Mouse (Mus musculus) forebrain, embryonic 13.5 days (tissue): ENCODE data around the gene Gm45208. TPM values are rescaled to one million over a fixed set of nuclear protein-coding genes. Genes with fewer than 3 reads are reported as not detected.

Experiments used
- ATAC-seq: fragments of 200-750 bp; cut with Nextera tagmentation; 2 replicates; pipeline ENCODE4 v1.8.0; 2017
- H3K27ac ChIP-seq: fragments of 300-500 bp; sonication (generic); 2 replicates; pipeline ENCODE4 v1.5.1; 2015; ENCODE audit warnings: inconsistent platforms, mild to moderate bottlenecking, moderate library complexity
- H3K27me3 ChIP-seq: fragments of 300-500 bp; sonication (generic); 2 replicates; pipeline ENCODE4 v1.6.1; 2015; ENCODE audit warnings: mild to moderate bottlenecking, inconsistent platforms
- H3K36me3 ChIP-seq: fragments of 300-500 bp; sonication (generic); 2 replicates; pipeline ENCODE4 v1.6.1; 2015; ENCODE audit warnings: mild to moderate bottlenecking, inconsistent platforms; ENCODE audit not compliant: poor library complexity, severe bottlenecking
- H3K4me1 ChIP-seq: fragments of 300-500 bp; sonication (generic); 2 replicates; pipeline ENCODE4 v1.6.1; 2015; ENCODE audit warnings: inconsistent platforms
- H3K4me2 ChIP-seq: fragments of 300-500 bp; sonication (generic); 2 replicates; pipeline ENCODE4 v1.6.1; 2015; ENCODE audit warnings: inconsistent platforms, mild to moderate bottlenecking, moderate library complexity
- H3K4me3 ChIP-seq: fragments of 300-500 bp; sonication (generic); 2 replicates; pipeline ENCODE4 v1.5.1; 2015; ENCODE audit warnings: mild to moderate bottlenecking, inconsistent platforms
- H3K9ac ChIP-seq: fragments of 300-500 bp; sonication (generic); 2 replicates; pipeline ENCODE4 v1.6.1; 2015; ENCODE audit warnings: mild to moderate bottlenecking, inconsistent platforms
- H3K9me3 ChIP-seq: fragments of 300-500 bp; sonication (generic); replicated peaks from 2 replicates; pipeline ENCODE4 v1.6.1; 2016; ENCODE audit warnings: inconsistent platforms
- WGBS: fragments of 180-500 bp; shearing (Covaris S2); methylation state at CpG from one replicate; pipeline ENCODE4 v1.1.7; 2015; 5-methylcytosine and 5-hydroxymethylcytosine counted together
- polyA plus RNA-seq: library from polyadenylated mRNA; unstranded; fragments of >200 nt; fragmentation: Nextera tagmentation; extraction: Ambion mirVana; gene quantifications from 2 replicates; pipeline ENCODE4 v1.2.1, GENCODE M21; 2015

The Gm45208 gene
- 0.53 and 0.67 TPM in 2 replicates for polyA plus RNA-seq

DNA sequence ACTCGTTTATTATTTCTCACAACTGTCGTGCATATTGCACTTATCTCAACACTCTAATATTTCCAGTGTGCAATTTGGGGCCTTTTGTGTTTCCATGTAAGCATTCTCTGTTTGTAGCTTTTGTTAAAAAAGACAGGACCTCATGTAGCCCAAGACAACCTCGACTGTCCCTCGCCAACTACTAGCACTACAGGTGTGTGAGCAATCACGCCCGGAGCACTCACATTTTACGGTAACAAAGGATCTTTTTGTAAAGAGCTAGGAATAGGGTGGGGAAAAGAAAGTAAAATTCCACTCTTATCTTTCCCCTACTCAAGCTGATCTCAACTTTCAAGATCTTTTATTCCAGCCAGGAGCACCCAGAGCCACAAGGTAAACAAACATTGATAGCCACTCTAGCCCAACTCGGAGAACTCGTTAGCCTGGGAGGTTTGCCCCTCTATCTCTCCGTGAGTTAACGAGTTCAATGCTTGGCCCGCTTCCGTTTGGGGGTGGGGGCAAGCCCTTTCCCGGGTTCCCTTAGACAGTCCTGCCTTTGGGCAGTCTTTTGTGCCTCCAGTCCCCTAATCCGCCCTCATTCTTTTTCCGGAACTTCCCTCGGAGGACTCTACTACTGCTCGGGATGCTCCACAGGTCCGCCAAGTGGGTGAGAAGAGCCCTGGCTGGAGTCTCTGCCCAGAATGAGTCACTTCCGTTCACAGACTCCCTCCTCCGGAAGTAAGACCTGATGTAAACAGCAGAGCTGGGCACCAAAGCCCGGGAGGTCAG lies at the start of gene Gm45208:
Gm45208 (plus strand) TSS at position 732 of the 768 bp plus-strand sequence.
- no peaks in the 10 kb centered on the region for H3K27me3 ChIP-seq
- H3K4me2 ChIP-seq = peak within 1 kb of the TSS; percentile 64

DNA sequence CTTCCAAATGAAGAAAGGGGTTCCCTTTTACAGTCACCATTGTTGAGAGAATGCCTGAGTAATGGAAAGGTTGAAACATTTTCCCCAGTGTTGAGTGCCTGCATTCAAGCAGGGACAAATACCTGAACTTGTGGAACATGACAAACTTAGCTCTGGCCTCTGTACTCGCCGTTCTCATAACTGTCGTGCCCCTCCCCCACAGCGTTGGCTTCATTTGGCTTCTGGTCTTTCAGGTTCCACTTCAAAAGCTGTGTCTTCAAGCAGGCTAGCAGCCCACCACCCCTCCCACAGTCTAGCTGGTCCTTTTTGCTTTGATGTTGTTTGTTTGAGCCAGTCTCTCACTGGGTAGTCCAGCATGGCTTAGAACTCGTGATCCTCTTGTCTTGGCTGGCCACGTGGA lies 49.3 kb upstream of the Gm45208 start:
- H3K4me1 ChIP-seq = no peaks in the 10 kb centered on the region
- ATAC-seq = no peak
- no peaks in the 10 kb centered on the region; the same call in none of the 2 replicates for H3K9me3 ChIP-seq
- no peak overlapping the region for H3K9ac ChIP-seq
- H3K4me2 ChIP-seq = no peak overlapping the region
- no peak overlapping the region for H3K4me3 ChIP-seq
- H3K27ac ChIP-seq = no peak overlapping the region
- no peaks in the 10 kb centered on the region for H3K36me3 ChIP-seq
- H3K27me3 ChIP-seq = no peaks in the 10 kb centered on the region
- 66% methylated on average over 6 of the region's 6 CpGs for whole genome bisulfite sequencing

More for the DNA sequence above, at the start of gene Gm45208:
- peak; percentile 90 for ATAC-seq
- H3K9ac ChIP-seq = peak within 1 kb of the TSS; percentile 62
- H3K27ac ChIP-seq = peak within 1 kb of the TSS; percentile 86
- no peaks in the 10 kb centered on the region for H3K9me3 ChIP-seq
- peaks cover 6% of the 10 kb centered on the region; the same call in 1 of the 2 replicates for H3K4me1 ChIP-seq
- 20% methylated on average over 22 of the region's 22 CpGs for WGBS
- H3K4me3 ChIP-seq = peak within 1 kb of the TSS; percentile 59
- H3K36me3 ChIP-seq = peaks cover 12% of the 10 kb centered on the region

DNA sequence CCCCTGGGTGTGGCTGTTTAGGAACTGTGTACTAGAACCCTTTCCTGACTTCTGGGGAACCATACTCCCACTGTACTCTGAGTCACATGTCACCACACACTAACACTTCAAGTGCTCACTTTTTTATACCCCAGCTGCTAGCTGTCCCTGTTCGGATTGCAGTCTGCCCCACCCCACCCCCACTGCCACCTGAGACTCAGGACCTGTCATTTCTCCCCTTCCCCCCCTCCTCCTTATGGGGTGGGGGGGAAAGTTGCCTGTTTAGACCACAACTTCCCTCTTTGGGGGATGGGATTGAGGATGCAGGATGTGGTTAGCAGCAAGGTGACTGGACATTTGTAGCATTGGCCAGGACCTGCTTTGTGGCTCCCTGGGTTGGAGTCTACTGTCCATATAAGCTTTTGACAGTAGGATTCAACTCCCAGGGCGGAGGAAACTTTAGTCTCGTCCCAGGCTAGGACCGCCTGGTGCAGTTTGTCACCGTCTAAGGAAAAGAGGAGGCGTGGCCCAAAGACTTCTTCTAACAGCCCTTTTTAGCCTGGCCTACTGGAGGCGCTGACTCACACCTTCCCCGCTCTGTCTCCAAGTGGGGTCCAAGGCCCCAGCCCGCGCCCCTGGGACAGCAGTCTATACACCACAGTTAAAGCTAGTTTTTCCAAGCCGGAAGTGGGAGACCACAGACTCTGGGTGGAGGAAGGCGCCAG lies 48.3 kb upstream of the Gm45208 start:
- H3K9me3 ChIP-seq = no peaks in the 10 kb centered on the region; the same call in none of the 2 replicates
- H3K4me2 ChIP-seq = peak overlapping the region; percentile 47; the same call in 1 of the 2 replicates
- H3K27me3 ChIP-seq = no peaks in the 10 kb centered on the region
- H3K27ac ChIP-seq = no peak overlapping the region
- no peak for ATAC-seq
- 54% methylated on average over 12 of the region's 12 CpGs for WGBS
- no peaks in the 10 kb centered on the region for H3K4me1 ChIP-seq
- no peaks in the 10 kb centered on the region for H3K36me3 ChIP-seq
- H3K9ac ChIP-seq = no peak overlapping the region
- H3K4me3 ChIP-seq = no peak overlapping the region

- ATAC-seq = peak; percentile 34; the same call in 1 of the 2 replicates
- H3K36me3 ChIP-seq = no peaks in the 10 kb centered on the region
- no peak overlapping the region for H3K27ac ChIP-seq
- H3K4me2 ChIP-seq = peak overlapping the region; percentile 47
- H3K9ac ChIP-seq = no peak overlapping the region
- H3K4me1 ChIP-seq = no peaks in the 10 kb centered on the region
- H3K4me3 ChIP-seq = peak overlapping the region; percentile 17
- H3K9me3 ChIP-seq = no peaks in the 10 kb centered on the region; the same call in none of the 2 replicates
- no peaks in the 10 kb centered on the region for H3K27me3 ChIP-seq
- WGBS = 26% methylated on average over 28 of the region's 28 CpGs
These were observed 47.6 kb upstream of the Gm45208 start for GRCm38 (mm10) chrX:7674284-7675000.

DNA sequence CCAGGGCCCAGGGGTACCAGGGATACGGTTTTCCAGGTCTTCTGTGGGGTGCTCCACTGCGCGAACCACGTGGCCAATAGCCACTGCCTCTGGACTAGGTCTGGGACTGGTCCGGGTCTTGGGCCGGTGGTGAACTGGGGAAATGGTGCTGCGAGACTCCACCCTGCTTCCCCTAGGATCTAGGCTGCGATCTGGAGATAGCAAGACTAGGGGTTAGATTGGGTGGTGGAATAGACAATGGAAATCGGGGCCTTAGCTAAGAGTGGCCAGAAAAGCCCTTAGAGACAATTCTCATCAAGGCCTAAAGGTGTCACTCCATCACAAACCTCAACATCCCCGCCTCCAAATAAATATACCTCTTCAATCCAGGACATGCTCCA lies 47.1 kb upstream of the Gm45208 start:
- Histone ChIP-seq H3K4me1 (no peaks in the 10 kb centered on the region), H3K4me3 (peak overlapping the region; percentile 17; the same call in 1 of the 2 replicates), H3K4me2 (peak overlapping the region; percentile 47), H3K36me3 (no peaks in the 10 kb centered on the region), H3K9ac (no peak overlapping the region), H3K9me3 (no peaks in the 10 kb centered on the region; the same call in none of the 2 replicates), H3K27me3 (no peaks in the 10 kb centered on the region), H3K27ac (no peak overlapping the region)
- no peak; the same call in 1 of the 2 replicates for ATAC-seq
- WGBS = 32% methylated on average over 10 of the region's 10 CpGs

DNA sequence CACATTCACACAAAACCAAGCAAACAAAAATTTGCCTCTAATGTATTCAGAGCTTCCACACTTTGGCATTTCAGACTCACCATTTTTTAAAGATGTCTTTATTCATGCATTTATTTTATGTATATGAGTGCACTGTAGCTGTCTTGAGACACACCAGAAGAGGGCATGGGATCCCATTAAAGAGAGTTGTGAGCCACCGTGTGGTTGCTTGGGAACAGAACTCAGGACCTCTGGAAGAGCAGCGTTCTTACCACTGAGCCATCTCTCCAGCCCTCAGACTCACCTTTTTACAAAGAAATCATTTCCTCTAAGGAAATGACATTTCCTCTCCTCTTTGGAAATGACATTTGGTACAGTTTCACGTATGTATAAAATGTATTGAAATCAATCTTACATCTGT lies 43.1 kb upstream of the Gm45208 start:
- H3K36me3 ChIP-seq = no peaks in the 10 kb centered on the region
- H3K4me2 ChIP-seq = no peak overlapping the region
- H3K4me3 ChIP-seq = no peak overlapping the region
- H3K27ac ChIP-seq = no peak overlapping the region
- no peaks in the 10 kb centered on the region; the same call in none of the 2 replicates for H3K9me3 ChIP-seq
- no peak overlapping the region for H3K9ac ChIP-seq
- 51% methylated on average over 3 of the region's 3 CpGs for WGBS
- no peak for ATAC-seq
- H3K4me1 ChIP-seq = no peaks in the 10 kb centered on the region
- H3K27me3 ChIP-seq = no peaks in the 10 kb centered on the region

- H3K9ac ChIP-seq = no peak overlapping the region; the same call in 1 of the 2 replicates
- 13% methylated on average over 27 of the region's 27 CpGs for WGBS
- no peaks in the 10 kb centered on the region for H3K27me3 ChIP-seq
- peak; percentile 96 for ATAC-seq
- no peaks in the 10 kb centered on the region for H3K4me1 ChIP-seq
- H3K27ac ChIP-seq = no peak overlapping the region
- peak overlapping the region; percentile 54 for H3K4me2 ChIP-seq
- no peaks in the 10 kb centered on the region; the same call in none of the 2 replicates for H3K9me3 ChIP-seq
- no peaks in the 10 kb centered on the region for H3K36me3 ChIP-seq
- H3K4me3 ChIP-seq = peak overlapping the region; percentile 25
These were observed 42.5 kb upstream of the Gm45208 start for GRCm38 (mm10) chrX:7679405-7680056.

- Histone ChIP-seq H3K27ac (no peak overlapping the region), H3K4me1 (no peaks in the 10 kb centered on the region), H3K9ac (no peak overlapping the region; the same call in 1 of the 2 replicates), H3K4me3 (peak overlapping the region; percentile 25), H3K27me3 (no peaks in the 10 kb centered on the region), H3K36me3 (no peaks in the 10 kb centered on the region), H3K4me2 (peak overlapping the region; percentile 54), H3K9me3 (no peaks in the 10 kb centered on the region; the same call in none of the 2 replicates)
- 17% methylated on average over 12 of the region's 12 CpGs for WGBS
- ATAC-seq = peak; percentile 50
These were observed 42.0 kb upstream of the Gm45208 start for GRCm38 (mm10) chrX:7680057-7680412.

- no peaks in the 10 kb centered on the region; the same call in 1 of the 2 replicates for H3K9me3 ChIP-seq
- WGBS = 64% methylated on average over 14 of the region's 14 CpGs
- H3K4me3 ChIP-seq = peak within 1 kb of the TSS; percentile 25
- peak within 1 kb of the TSS; percentile 54 for H3K4me2 ChIP-seq
- no peak for ATAC-seq
- H3K27ac ChIP-seq = no peak within 1 kb of the TSS
- H3K36me3 ChIP-seq = no peaks in the 10 kb centered on the region
- no peak within 1 kb of the TSS for H3K9ac ChIP-seq
- H3K4me1 ChIP-seq = no peaks in the 10 kb centered on the region
- no peaks in the 10 kb centered on the region for H3K27me3 ChIP-seq
These were observed 41.2 kb upstream of the Gm45208 start, which contains the start of gene Magix for GRCm38 (mm10) chrX:7680864-7681263. TSS of gene Magix (minus strand) at chrX:7681251.

DNA sequence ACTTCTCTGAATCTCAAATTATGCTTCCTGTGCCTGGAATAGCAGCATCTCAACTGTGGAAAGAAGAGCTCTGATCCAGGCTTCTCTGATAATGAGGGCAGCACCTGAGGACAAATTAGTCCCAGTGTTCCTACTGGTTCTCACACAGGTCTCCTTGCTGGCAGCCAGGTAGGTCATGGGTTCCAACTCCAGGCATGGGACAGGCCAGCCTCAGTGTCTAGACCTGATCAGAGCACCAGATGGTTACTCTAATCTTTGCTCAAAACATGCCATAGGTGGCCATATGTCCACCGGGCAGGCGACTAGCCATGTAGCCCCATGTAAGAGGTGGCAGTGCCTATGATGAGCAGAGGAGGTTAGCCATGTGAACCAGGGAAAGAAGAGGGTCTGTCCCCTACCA lies 33.7 kb upstream of the Gm45208 start:
- ATAC-seq = no peak
- WGBS = 91% methylated on average over 2 of the region's 2 CpGs
- Histone ChIP-seq H3K27ac (no peak overlapping the region), H3K27me3 (no peaks in the 10 kb centered on the region), H3K4me3 (no peak overlapping the region), H3K4me2 (no peak overlapping the region), H3K9ac (no peak overlapping the region), H3K9me3 (no peaks in the 10 kb centered on the region), H3K36me3 (no peaks in the 10 kb centered on the region), H3K4me1 (no peaks in the 10 kb centered on the region)

GRCm38 (mm10) chrX:7690486-7690885 lies 31.6 kb upstream of the Gm45208 start:
- Histone ChIP-seq H3K9ac (no peak overlapping the region), H3K4me2 (no peak overlapping the region), H3K9me3 (no peaks in the 10 kb centered on the region), H3K4me3 (no peak overlapping the region), H3K4me1 (no peaks in the 10 kb centered on the region), H3K36me3 (no peaks in the 10 kb centered on the region), H3K27me3 (no peaks in the 10 kb centered on the region), H3K27ac (no peak overlapping the region)
- no peak for ATAC-seq
- 67% methylated on average over 3 of the region's 3 CpGs for WGBS
